Mouse (Mus musculus) T-cell, adult 2 months (primary cell): ENCODE results near the gene Baiap2l2.
"Not testable (repeated sequence)": the region's sequence is repeated elsewhere in the genome, so short reads cannot be mapped to it uniquely, and the experiment has no call there.

Experiments
- DNase-seq: peaks from one replicate; pipeline ENCODE4 v3.0.0; 2022; ENCODE audit warnings: low spot score

Baiap2l2 gene

GRCm38 (mm10) chr15:79261095-79261725 is 24.1 kb downstream of the Baiap2l2 start:
- DNase-seq, result no peak

GRCm38 (mm10) chr15:79258521-79258920 is 26.8 kb downstream of the Baiap2l2 start:
- DNase-seq, result no peak

- no peak for DNase-seq
Observed at GRCm38 (mm10) chr15:79254661-79255060, 30.7 kb downstream of the Baiap2l2 start, which contains the start of gene Slc16a8. TSS of gene Slc16a8 (minus strand) at chr15:79254761.

GRCm38 (mm10) chr15:79252580-79252979 is 32.8 kb downstream of the Baiap2l2 start:
- no peak for DNase-seq

GRCm38 (mm10) chr15:79251781-79252491 is 33.4 kb downstream of the Baiap2l2 start:
- no peak for DNase-seq

GRCm38 (mm10) chr15:79251168-79251567 is 34.2 kb downstream of the Baiap2l2 start:
- no peak for DNase-seq

GRCm38 (mm10) chr15:79250236-79250635 is 35.1 kb downstream of the Baiap2l2 start:
- no peak for DNase-seq

GRCm38 (mm10) chr15:79245321-79245720 is 40.0 kb downstream of the Baiap2l2 start:
- DNase-seq, result no peak

- DNase-seq, result no peak
Observed at GRCm38 (mm10) chr15:79244071-79244893, 41.1 kb downstream of the Baiap2l2 start.

- DNase-seq, result peak; percentile 90
Observed at GRCm38 (mm10) chr15:79243234-79244042, 41.9 kb downstream of the Baiap2l2 start.

GRCm38 (mm10) chr15:79242574-79243233 is 42.6 kb downstream of the Baiap2l2 start:
- DNase-seq, result no peak

- no peak for DNase-seq
Observed at GRCm38 (mm10) chr15:79238036-79238435, 47.3 kb downstream of the Baiap2l2 start.

- DNase-seq, result no peak
Observed at GRCm38 (mm10) chr15:79235268-79235667, 50.1 kb downstream of the Baiap2l2 start.

GRCm38 (mm10) chr15:79229058-79229821 is 56.1 kb downstream of the Baiap2l2 start, which contains the start of the genes Pick1 and Gm49486:
TSS of gene Pick1 (plus strand) at chr15:79229173.
TSS of gene Gm49486 (plus strand) at chr15:79229391.
- DNase-seq, result peak; percentile 86

- not testable (repeated sequence) for DNase-seq
Observed at GRCm38 (mm10) chr15:79225780-79226179, 59.6 kb downstream of the Baiap2l2 start.

- peak; percentile 74 for DNase-seq
Observed at GRCm38 (mm10) chr15:79224685-79225084, 60.7 kb downstream of the Baiap2l2 start.

- DNase-seq, result no peak
Observed at GRCm38 (mm10) chr15:79223641-79224040, 61.7 kb downstream of the Baiap2l2 start.

- no peak for DNase-seq
Observed at GRCm38 (mm10) chr15:79219572-79219971, 65.8 kb downstream of the Baiap2l2 start.

- no peak for DNase-seq
Observed at GRCm38 (mm10) chr15:79216191-79216590, 69.1 kb downstream of the Baiap2l2 start.

- DNase-seq, result no peak
Observed at GRCm38 (mm10) chr15:79213591-79213990, 71.7 kb downstream of the Baiap2l2 start.
